Mouse (Mus musculus) forebrain, embryonic 15.5 days (tissue): ENCODE results near the gene Wnt6. TPM values are rescaled to one million over a fixed set of nuclear protein-coding genes. Genes with fewer than 3 reads are reported as not detected.

Experiments used
- ATAC-seq: fragments of 200-750 bp; cut with Nextera tagmentation; replicated peaks from 2 replicates; pipeline ENCODE4 v1.8.0; 2017; ENCODE audit warnings: mild to moderate bottlenecking, moderate TSS enrichment, moderate library complexity
- H3K27ac ChIP-seq: fragments of 300-500 bp; sonication (generic); replicated peaks from 2 replicates; pipeline ENCODE4 v1.5.1; 2015; ENCODE audit warnings: mild to moderate bottlenecking, inconsistent platforms
- H3K27me3 ChIP-seq: fragments of 300-500 bp; sonication (generic); 2 replicates; pipeline ENCODE4 v1.6.1; 2015; ENCODE audit warnings: inconsistent platforms
- H3K36me3 ChIP-seq: fragments of 300-500 bp; sonication (generic); 2 replicates; pipeline ENCODE4 v1.6.1; 2015; ENCODE audit warnings: mild to moderate bottlenecking, inconsistent platforms
- H3K4me1 ChIP-seq: fragments of 300-500 bp; sonication (generic); 2 replicates; pipeline ENCODE4 v1.6.1; 2015; ENCODE audit warnings: inconsistent platforms
- H3K4me2 ChIP-seq: fragments of 300-500 bp; sonication (generic); replicated peaks from 2 replicates; pipeline ENCODE4 v1.6.1; 2015; ENCODE audit warnings: mild to moderate bottlenecking, inconsistent platforms
- H3K4me3 ChIP-seq: fragments of 300-500 bp; sonication (generic); 2 replicates; pipeline ENCODE4 v1.5.1; 2015; ENCODE audit warnings: mild to moderate bottlenecking, inconsistent platforms
- H3K9ac ChIP-seq: fragments of 300-500 bp; sonication (generic); replicated peaks from 2 replicates; pipeline ENCODE4 v1.6.1; 2015; ENCODE audit warnings: mild to moderate bottlenecking, inconsistent platforms
- H3K9me3 ChIP-seq: fragments of 300-500 bp; sonication (generic); 2 replicates; pipeline ENCODE4 v1.6.1; 2016; ENCODE audit warnings: inconsistent platforms
- WGBS: fragments of 180-500 bp; shearing (Covaris S2); methylation state at CpG from one replicate; pipeline ENCODE4 v1.1.7; 2015; ENCODE audit warnings: mixed read lengths; 5-methylcytosine and 5-hydroxymethylcytosine counted together
- polyA plus RNA-seq: library from polyadenylated mRNA; unstranded; fragments of >200 nt; fragmentation: Nextera tagmentation; extraction: Ambion mirVana; gene quantifications from 2 replicates; pipeline ENCODE4 v1.2.1, GENCODE M21; 2015

Wnt6 gene
- 2.2 and 2.3 TPM in 2 replicates for polyA plus RNA-seq

DNA sequence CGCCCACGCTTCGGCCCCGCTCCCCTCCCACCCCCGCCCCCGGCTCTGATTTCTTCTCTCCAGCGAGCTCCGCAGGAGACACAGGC lies at the start of gene Wnt6:
TSS of gene Wnt6 (plus strand) at position 48 of the 86 bp plus-strand sequence.
- peaks cover 85% of the 10 kb centered on the region for H3K27me3 ChIP-seq
- H3K27ac ChIP-seq, result no peak within 1 kb of the TSS
- 3% methylated on average over 6 of the region's 8 CpGs for WGBS
- H3K4me2 ChIP-seq, result peak within 1 kb of the TSS; percentile 88
- H3K4me3 ChIP-seq, result peak within 1 kb of the TSS; percentile 48
- no peaks in the 10 kb centered on the region for H3K36me3 ChIP-seq
- H3K9me3 ChIP-seq, result no peaks in the 10 kb centered on the region
- peaks cover 29% of the 10 kb centered on the region for H3K4me1 ChIP-seq
- no peak for ATAC-seq
- H3K9ac ChIP-seq, result peak within 1 kb of the TSS; percentile 35

DNA sequence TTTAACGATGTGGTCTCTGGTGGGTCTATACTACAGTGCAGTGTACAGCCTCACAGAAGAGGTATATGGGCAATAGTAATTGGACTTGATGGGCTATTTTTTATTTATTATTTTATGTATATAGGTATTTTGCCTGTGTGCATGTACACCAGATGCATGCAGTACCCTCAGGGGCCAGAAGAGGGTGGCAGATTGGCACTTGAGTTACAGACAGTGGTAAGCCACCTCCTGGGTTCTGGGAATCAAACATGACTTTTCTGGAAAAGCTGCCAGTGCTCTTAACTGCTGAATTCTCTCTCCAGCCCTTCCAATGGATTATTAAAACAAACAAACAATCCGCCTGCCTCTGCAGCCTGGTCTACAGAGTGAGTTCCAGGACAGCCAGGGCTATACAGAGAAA lies 47.9 kb upstream of the Wnt6 start:
- Histone ChIP-seq H3K4me3 (no peak overlapping the region), H3K36me3 (no peaks in the 10 kb centered on the region), H3K9ac (no peak overlapping the region), H3K4me1 (no peaks in the 10 kb centered on the region), H3K27me3 (no peaks in the 10 kb centered on the region), H3K4me2 (no peak overlapping the region), H3K9me3 (no peaks in the 10 kb centered on the region), H3K27ac (no peak overlapping the region)
- 88% methylated on average over 2 of the region's 2 CpGs for WGBS
- no peak for ATAC-seq

DNA sequence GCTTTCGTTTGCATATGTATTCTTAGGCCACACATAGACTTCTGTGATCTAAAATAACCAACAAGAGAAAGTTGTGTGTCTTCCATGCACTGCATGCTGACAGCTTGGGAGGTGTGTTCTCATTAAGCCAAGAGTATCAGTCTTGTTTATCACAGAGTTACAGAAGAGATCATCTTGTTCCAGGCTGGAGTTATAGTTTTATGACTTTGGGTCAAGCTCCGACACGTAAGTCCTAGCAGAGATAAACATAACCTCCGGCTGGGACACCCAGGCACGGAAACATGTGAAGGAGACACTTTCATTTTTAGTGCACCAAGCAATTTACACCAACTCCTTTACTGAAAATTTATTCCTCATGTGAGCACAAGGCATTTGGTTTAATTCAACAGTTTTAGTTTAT lies 45.6 kb upstream of the Wnt6 start:
- WGBS, result 84% methylated on average over 5 of the region's 5 CpGs
- Histone ChIP-seq H3K4me2 (no peak overlapping the region), H3K36me3 (no peaks in the 10 kb centered on the region), H3K27me3 (no peaks in the 10 kb centered on the region), H3K9ac (no peak overlapping the region), H3K4me1 (no peaks in the 10 kb centered on the region), H3K27ac (no peak overlapping the region), H3K4me3 (no peak overlapping the region), H3K9me3 (no peaks in the 10 kb centered on the region)
- no peak for ATAC-seq

- 85% methylated on average over 5 of the region's 5 CpGs for WGBS
- H3K27ac ChIP-seq, result no peak overlapping the region
Measured at GRCm38 (mm10) chr1:74726674-74727073, 45.0 kb upstream of the Wnt6 start.

GRCm38 (mm10) chr1:74728446-74728845 lies 43.2 kb upstream of the Wnt6 start:
- Histone ChIP-seq H3K4me3 (no peak overlapping the region), H3K4me1 (no peaks in the 10 kb centered on the region), H3K27ac (no peak overlapping the region), H3K36me3 (no peaks in the 10 kb centered on the region), H3K9me3 (no peaks in the 10 kb centered on the region), H3K27me3 (no peaks in the 10 kb centered on the region), H3K4me2 (no peak overlapping the region), H3K9ac (no peak overlapping the region)
- 85% methylated on average over 8 of the region's 8 CpGs for WGBS
- ATAC-seq, result no peak

More at GRCm38 (mm10) chr1:74726674-74727073, 45.0 kb upstream of the Wnt6 start:
- no peak for ATAC-seq
- Histone ChIP-seq H3K9me3 (no peaks in the 10 kb centered on the region), H3K9ac (no peak overlapping the region), H3K36me3 (no peaks in the 10 kb centered on the region), H3K27me3 (no peaks in the 10 kb centered on the region), H3K4me2 (no peak overlapping the region), H3K4me1 (no peaks in the 10 kb centered on the region), H3K4me3 (no peak overlapping the region)

GRCm38 (mm10) chr1:74736977-74737376 lies 34.7 kb upstream of the Wnt6 start:
- 91% methylated on average over 12 of the region's 12 CpGs for WGBS

DNA sequence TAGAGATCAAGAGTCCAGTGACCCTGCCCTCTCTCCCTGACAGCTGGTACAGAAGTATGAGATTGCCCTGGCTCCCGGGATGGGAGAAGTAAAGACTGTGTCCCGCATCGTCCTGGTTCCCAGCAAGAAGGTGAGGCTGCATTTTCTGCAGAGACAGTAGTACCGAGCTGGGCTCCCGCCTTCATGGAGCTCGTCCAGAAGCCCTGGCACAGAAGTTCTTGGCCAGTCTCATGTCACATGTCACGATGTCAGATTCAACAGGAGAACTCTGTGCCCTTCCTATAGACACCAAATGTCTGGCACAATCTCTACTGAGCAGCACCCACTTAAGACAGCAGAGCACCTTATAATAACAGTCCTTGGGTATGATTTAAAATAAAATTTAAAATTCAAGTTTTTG lies 34.2 kb upstream of the Wnt6 start:
- WGBS, result 90% methylated on average over 7 of the region's 7 CpGs
- Histone ChIP-seq H3K9ac (no peak overlapping the region), H3K27me3 (peaks cover 5% of the 10 kb centered on the region; the same call in 1 of the 2 replicates), H3K4me2 (no peak overlapping the region), H3K4me3 (no peak overlapping the region), H3K27ac (no peak overlapping the region), H3K9me3 (no peaks in the 10 kb centered on the region), H3K36me3 (no peaks in the 10 kb centered on the region), H3K4me1 (no peaks in the 10 kb centered on the region)
- no peak for ATAC-seq

More at GRCm38 (mm10) chr1:74736977-74737376, 34.7 kb upstream of the Wnt6 start:
- Histone ChIP-seq H3K27ac (no peak overlapping the region), H3K4me3 (no peak overlapping the region), H3K4me1 (no peaks in the 10 kb centered on the region), H3K36me3 (no peaks in the 10 kb centered on the region), H3K9ac (no peak overlapping the region), H3K9me3 (no peaks in the 10 kb centered on the region), H3K4me2 (no peak overlapping the region), H3K27me3 (peaks cover 5% of the 10 kb centered on the region; the same call in 1 of the 2 replicates)
- ATAC-seq, result no peak

GRCm38 (mm10) chr1:74740846-74741245 lies 30.8 kb upstream of the Wnt6 start:
- no peak overlapping the region for H3K4me3 ChIP-seq
- H3K9me3 ChIP-seq, result no peaks in the 10 kb centered on the region
- no peaks in the 10 kb centered on the region for H3K36me3 ChIP-seq
- peaks cover 5% of the 10 kb centered on the region; the same call in 1 of the 2 replicates for H3K27me3 ChIP-seq
- ATAC-seq, result no peak
- no peak overlapping the region for H3K9ac ChIP-seq
- H3K4me2 ChIP-seq, result no peak overlapping the region
- no peaks in the 10 kb centered on the region for H3K4me1 ChIP-seq
- no peak overlapping the region for H3K27ac ChIP-seq
- WGBS, result 80% methylated on average over 7 of the region's 7 CpGs

DNA sequence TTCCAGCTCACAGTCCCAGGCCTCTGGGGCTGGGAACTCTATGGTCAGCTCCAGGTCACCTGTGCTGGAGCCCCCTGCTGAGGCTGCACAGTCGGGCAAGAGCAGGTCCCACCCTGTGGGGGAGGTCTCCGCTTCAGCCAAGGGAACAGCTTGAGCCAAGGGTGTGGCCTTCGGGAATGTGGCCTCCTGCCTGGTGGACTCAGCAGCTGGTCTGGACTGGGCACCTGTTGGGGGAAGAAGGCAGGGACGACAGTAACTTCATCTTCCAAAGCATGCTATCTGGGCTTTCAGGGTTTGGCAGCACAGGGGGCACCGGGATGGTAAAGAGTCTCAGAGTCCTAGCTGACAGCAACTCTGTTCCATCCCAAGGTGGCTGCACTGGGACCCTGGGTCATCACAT lies 24.4 kb upstream of the Wnt6 start:
- ATAC-seq, result no peak
- Histone ChIP-seq H3K36me3 (no peaks in the 10 kb centered on the region), H3K9ac (no peak overlapping the region), H3K9me3 (no peaks in the 10 kb centered on the region), H3K27me3 (peaks cover 22% of the 10 kb centered on the region; the same call in 1 of the 2 replicates), H3K4me1 (peaks cover 4% of the 10 kb centered on the region), H3K27ac (no peak overlapping the region), H3K4me3 (no peak overlapping the region), H3K4me2 (no peak overlapping the region)
- 69% methylated on average over 5 of the region's 5 CpGs for WGBS

DNA sequence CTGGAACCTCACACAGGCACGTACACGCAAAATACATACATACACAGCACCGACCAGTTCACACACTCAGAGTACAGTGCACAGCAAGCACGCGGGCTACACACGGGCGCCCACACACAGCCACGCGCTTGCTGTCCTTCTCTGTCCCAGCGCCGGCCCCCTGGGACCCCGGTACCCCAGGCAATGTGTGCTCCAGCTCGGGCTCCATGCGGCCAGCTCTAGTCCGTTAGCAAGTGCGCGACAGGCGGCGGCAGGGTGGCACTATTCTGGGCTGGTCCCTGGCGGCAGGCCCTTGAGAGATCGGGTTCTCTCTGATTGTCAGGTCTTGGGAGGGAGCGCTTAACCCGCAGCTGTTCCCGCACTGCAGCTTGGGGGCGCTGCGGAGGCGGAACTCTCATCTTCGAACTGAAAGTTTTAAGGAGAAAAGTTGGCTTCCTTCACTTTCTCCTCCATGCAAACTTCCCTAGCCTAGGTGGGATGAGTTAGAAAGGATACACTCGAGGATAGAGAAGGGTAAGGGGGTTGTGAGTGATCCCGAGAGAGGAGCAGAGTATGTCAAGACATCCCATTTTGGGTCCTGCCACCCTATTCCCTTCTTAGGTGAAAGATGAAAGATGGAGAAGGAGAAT lies 22.9 kb upstream of the Wnt6 start, which contains the start of gene Prkag3:
TSS of gene Prkag3 (minus strand) at position 579 of the 629 bp plus-strand sequence.
- 0 out of 2 replicates have a peak, but pooled peaks have one; percentile 29 for ATAC-seq
- Histone ChIP-seq H3K4me1 (peaks cover 4% of the 10 kb centered on the region), H3K36me3 (no peaks in the 10 kb centered on the region), H3K27me3 (peaks cover 22% of the 10 kb centered on the region; the same call in 1 of the 2 replicates), H3K9me3 (no peaks in the 10 kb centered on the region), H3K4me2 (peak within 1 kb of the TSS; percentile 36), H3K4me3 (0 out of 2 replicates have a peak within 1 kb of the TSS, but pooled peaks have one; percentile 10), H3K27ac (no peak within 1 kb of the TSS), H3K9ac (0 out of 2 replicates have a peak within 1 kb of the TSS, but pooled peaks have one; percentile 4)
- 8% methylated on average over 30 of the region's 30 CpGs for WGBS

- no peak overlapping the region for H3K4me2 ChIP-seq
- H3K4me3 ChIP-seq, result no peak overlapping the region
- peaks cover 4% of the 10 kb centered on the region for H3K4me1 ChIP-seq
- H3K27me3 ChIP-seq, result peaks cover 22% of the 10 kb centered on the region; the same call in 1 of the 2 replicates
- WGBS, result 67% methylated on average over 7 of the region's 7 CpGs
- H3K9me3 ChIP-seq, result no peaks in the 10 kb centered on the region
- ATAC-seq, result no peak
- no peak overlapping the region for H3K9ac ChIP-seq
- no peak overlapping the region for H3K27ac ChIP-seq
- H3K36me3 ChIP-seq, result no peaks in the 10 kb centered on the region
Measured at GRCm38 (mm10) chr1:74749301-74749700, 22.4 kb upstream of the Wnt6 start.

- H3K27me3 ChIP-seq, result peaks cover 22% of the 10 kb centered on the region; the same call in 1 of the 2 replicates
- WGBS, result 62% methylated on average over 4 of the region's 4 CpGs
- H3K27ac ChIP-seq, result no peak overlapping the region
- H3K4me3 ChIP-seq, result no peak overlapping the region
- H3K9ac ChIP-seq, result no peak overlapping the region
- ATAC-seq, result no peak
- H3K9me3 ChIP-seq, result no peaks in the 10 kb centered on the region
- H3K4me2 ChIP-seq, result no peak overlapping the region
- peaks cover 4% of the 10 kb centered on the region for H3K4me1 ChIP-seq
- H3K36me3 ChIP-seq, result no peaks in the 10 kb centered on the region
Measured at GRCm38 (mm10) chr1:74750683-74751082, 21.0 kb upstream of the Wnt6 start.

GRCm38 (mm10) chr1:74752150-74752549 lies 19.5 kb upstream of the Wnt6 start:
- no peaks in the 10 kb centered on the region for H3K36me3 ChIP-seq
- H3K9me3 ChIP-seq, result no peaks in the 10 kb centered on the region
- WGBS, result 82% methylated on average over 8 of the region's 8 CpGs
- no peak overlapping the region for H3K9ac ChIP-seq
- H3K4me3 ChIP-seq, result no peak overlapping the region
- peaks cover 4% of the 10 kb centered on the region for H3K4me1 ChIP-seq
- H3K27ac ChIP-seq, result no peak overlapping the region
- no peak for ATAC-seq
- H3K4me2 ChIP-seq, result no peak overlapping the region
- H3K27me3 ChIP-seq, result peaks cover 19% of the 10 kb centered on the region; the same call in 1 of the 2 replicates
